Mouse (Mus musculus): ENCODE data around the gene Vmn1r61.

Gene Vmn1r61

DNA sequence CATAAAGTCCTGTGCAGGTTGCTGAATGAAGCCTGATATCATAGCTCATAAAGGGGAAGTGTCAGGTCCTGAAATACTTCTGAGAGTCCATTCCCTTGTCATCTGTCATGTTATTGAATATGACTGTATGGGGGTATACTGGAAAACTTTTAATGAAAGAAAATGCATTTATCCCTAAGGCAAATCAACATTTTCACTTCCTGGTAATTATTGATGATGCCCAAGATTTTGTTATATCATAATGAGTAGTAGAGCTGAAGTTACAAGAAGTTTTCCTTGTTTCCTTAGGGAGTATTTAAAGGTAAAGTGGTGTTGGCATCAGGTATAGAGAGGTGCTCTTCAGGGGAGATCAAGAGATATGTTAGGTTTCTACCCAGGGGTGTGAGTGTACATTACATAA is at the start of gene Vmn1r61:
TSS of gene Vmn1r61 (minus strand) at position 101 of the 400 bp plus-strand sequence.
- no peak for DNase-seq (ENCODE audit: low spot score)

Data from spleen, adult 12 weeks (tissue).